Comparison of ENCODE assay signal across 15 mouse cellular contexts in genomic region chr2:179440161-179440560, GRCm38 (mm10). TPM values are rescaled to one million over a fixed set of nuclear protein-coding genes. Genes with fewer than 3 reads are reported as not detected.
A peak's percentile ranks its signal among the peaks of the same experiment; 100 is the strongest.
DNase-seq lines count a peak whose midpoint lies in the region.
"Had no signal": no experiment of that assay in that cellular context is flagged by ENCODE, and none has a peak within 500 bp of the region (broad histone marks: within the 10 kb centered on the region; RNA-seq: fewer than 3 reads in every experiment).

No protein-coding gene starts in this region.

- intact Hi-C loops in left cerebral cortex, postnatal 14 days (cut with DNase I): loop anchor here (5.0 kb wide), 1 partner anchor 432 kb away; no protein-coding TSS in a partner anchor

- peak; percentile 26 to 27 for DNase-seq in cerebellum, postnatal 10 days
- no peak for DNase-seq in cerebellum, adult 18-20 months
- peak; percentile 6 for DNase-seq in layer of hippocampus, adult 9-11 months
- no peak for DNase-seq in layer of hippocampus, postnatal 14 days (ENCODE audit: low spot score in 2 of 2)
- peak; percentile 13 for DNase-seq in ES-CJ7 (ENCODE audit: low read depth, low spot score)
- DNase-seq in left cerebral cortex, postnatal 14 days (ENCODE audit: low spot score in 2 of 2): peak; percentile 55 to 67
- DNase-seq in gastrocnemius, postnatal 4 days (ENCODE audit: low spot score in 2 of 2): no peak
- no peak for DNase-seq in ovary, postnatal 10 days (ENCODE audit: low spot score)
- DNase-seq: adrenal gland, postnatal 10 days; gastrocnemius, postnatal 10 days; kidney, postnatal 14 days; lung, adult 2 months; thymus, adult 18-20 months had no signal

RNA-seq across cellular contexts. Expression of gene Cdh4, which starts 2.1 kb away (rescaled TPM):
- 10 to 100 TPM; 12.5 to 16.1 TPM for total RNA-seq in layer of hippocampus, postnatal 14 days (2021)
- total RNA-seq in left cerebral cortex, postnatal 14 days (2021): 10 to 100 TPM; 23.8 to 28.8 TPM
- 1 to 10 TPM; 4.5 to 7.7 TPM for total RNA-seq in gastrocnemius, postnatal 4 days (2021)
- total RNA-seq: common myeloid progenitor, adult 5-6 weeks; megakaryocyte, adult 5-6 weeks had no signal

Comparison
In these comparisons a context has a peak if more than half of its experiments do, and no peak if none do; other contexts are left out.
1. DNase-seq: peak in cerebellum, postnatal 10 days (2 of 2), layer of hippocampus, adult 9-11 months (single experiment), ES-CJ7 (single experiment) and left cerebral cortex, postnatal 14 days (2 of 2); none in cerebellum, adult 18-20 months (0 of 2), layer of hippocampus, postnatal 14 days (0 of 2), gastrocnemius, postnatal 4 days (0 of 2) and ovary, postnatal 10 days (single experiment).